Mouse (Mus musculus) c-Kit-positive CD71-negative TER-119-negative erythroid progenitor cells, embryonic 14.5 days (primary cell): Measurements from ENCODE around the gene Olfr149.
"Not testable (repeated sequence)": the region's sequence is repeated elsewhere in the genome, so short reads cannot be mapped to it uniquely, and the experiment has no call there.

ENCODE experiments used
- DNase-seq: peaks from one replicate; pipeline ENCODE4 v3.0.0-alpha.2; 2013; ENCODE audit warnings: low read depth

The Olfr149 gene

GRCm38 (mm10) chr9:39707017-39707416 is at the start of gene Olfr149:
Olfr149 (minus strand) TSS chr9:39707117.
- DNase-seq = no peak

- no peak for DNase-seq
Measured at GRCm38 (mm10) chr9:39746428-39746827, 39.5 kb upstream of the Olfr149 start.

- DNase-seq = no peak
Measured at GRCm38 (mm10) chr9:39745949-39746348, 39.0 kb upstream of the Olfr149 start, which contains the start of gene Olfr967. Olfr967 (plus strand) TSS chr9:39746249.

- no peak for DNase-seq
Measured at GRCm38 (mm10) chr9:39740741-39741140, 33.8 kb upstream of the Olfr149 start.

GRCm38 (mm10) chr9:39730678-39731077 is 23.8 kb upstream of the Olfr149 start, which contains the start of gene Olfr150:
Olfr150 (plus strand) TSS chr9:39730978.
- DNase-seq = no peak

GRCm38 (mm10) chr9:39711053-39711452 is 4.1 kb upstream of the Olfr149 start, which contains the start of gene Olfr965:
Olfr965 (plus strand) TSS chr9:39711353.
- DNase-seq = no peak

GRCm38 (mm10) chr9:39708958-39709357 is 2.0 kb upstream of the Olfr149 start:
- no peak for DNase-seq

GRCm38 (mm10) chr9:39701123-39701522 is 5.8 kb downstream of the Olfr149 start:
- not testable (repeated sequence) for DNase-seq

GRCm38 (mm10) chr9:39679280-39679679 is 27.6 kb downstream of the Olfr149 start:
- no peak for DNase-seq

GRCm38 (mm10) chr9:39678557-39678956 is 28.4 kb downstream of the Olfr149 start:
- DNase-seq = no peak

GRCm38 (mm10) chr9:39674820-39675219 is 32.1 kb downstream of the Olfr149 start:
- no peak for DNase-seq

- no peak for DNase-seq
Measured at GRCm38 (mm10) chr9:39669723-39670122, 37.2 kb downstream of the Olfr149 start.

GRCm38 (mm10) chr9:39666905-39667304 is 40.0 kb downstream of the Olfr149 start, which contains the start of gene Olfr963:
Olfr963 (plus strand) TSS chr9:39667205.
- no peak for DNase-seq

GRCm38 (mm10) chr9:39654756-39655396 is 52.0 kb downstream of the Olfr149 start:
- DNase-seq = no peak
